Mouse (Mus musculus) leukemia stem cell, adult 10-12 weeks (primary cell): ENCODE results near the gene Sim2. TPM values are rescaled to one million over a fixed set of nuclear protein-coding genes. Genes with fewer than 3 reads are reported as not detected.

Source experiments
- polyA plus RNA-seq: library from polyadenylated mRNA; stranded (reverse); fragments of >175 nt; gene quantifications from 2 replicates; pipeline ENCODE4 v1.2.3, GENCODE M21; 2012; ENCODE audit warnings: low replicate concordance

The Sim2 gene
- polyA plus RNA-seq = not detected in 2 replicates

DNA sequence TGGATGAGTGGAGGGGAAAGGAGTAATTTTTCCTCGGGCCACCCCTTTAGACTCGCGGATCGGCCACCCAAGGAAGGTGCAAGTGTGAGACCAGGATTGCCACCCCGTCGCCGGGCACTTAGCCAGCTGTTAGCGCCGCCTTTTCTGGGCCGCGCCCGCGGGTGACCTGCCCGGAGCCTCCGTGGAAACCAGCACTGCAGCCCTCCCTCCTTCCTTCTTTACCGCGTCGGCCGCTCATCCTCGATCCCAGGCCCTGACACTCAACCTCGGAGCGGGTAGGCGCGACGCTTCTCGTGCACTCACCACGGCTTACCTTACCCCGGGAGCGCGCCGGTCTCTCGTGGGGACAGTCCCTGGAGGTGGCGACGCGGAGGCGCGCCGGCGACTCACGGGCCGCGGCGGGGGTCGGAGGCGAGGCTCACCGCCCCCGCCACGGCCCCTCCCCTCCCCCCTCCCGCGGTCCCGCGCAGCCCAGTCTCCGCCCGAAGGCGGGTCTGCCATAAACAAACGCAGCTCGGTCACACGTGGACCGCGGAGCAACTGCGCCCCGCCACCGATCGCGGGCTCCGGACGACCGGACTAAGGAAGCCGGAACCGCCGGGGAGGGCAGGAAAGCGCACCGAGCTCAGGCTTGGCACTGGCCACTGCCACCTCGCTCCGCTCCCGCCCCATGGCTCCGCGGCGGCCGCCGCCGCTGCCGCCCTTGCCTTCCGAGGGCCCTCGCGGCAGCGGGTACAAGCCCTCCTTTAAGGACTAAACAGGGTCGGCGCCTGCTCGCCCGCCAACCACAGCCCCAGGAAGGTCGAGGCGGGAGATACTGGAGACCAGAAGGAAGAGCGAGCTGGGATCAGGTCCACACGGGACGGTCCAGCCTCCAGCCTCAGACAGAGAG lies at the start of gene Sim2:
Sim2 (plus strand) TSS at position 221 of the 892 bp plus-strand sequence.

Other genes starting within 250 kb of the Sim2 start
- gene Chaf1b, start 201.0 kb upstream of the Sim2 start, polyA plus RNA-seq = 56.7 and 87.1 TPM in 2 replicates
- gene Cldn14, start 76.1 kb upstream of the Sim2 start, polyA plus RNA-seq = not detected in 2 replicates
- 2.1 and 5.7 TPM in 2 replicates for gene Hlcs, start 228.6 kb downstream of the Sim2 start, polyA plus RNA-seq
- gene Ripply3, start 243.5 kb downstream of the Sim2 start, polyA plus RNA-seq = 0.11 TPM in 2 replicates